Mouse (Mus musculus): ENCODE results near the gene Depdc1b.

The Depdc1b gene

DNA sequence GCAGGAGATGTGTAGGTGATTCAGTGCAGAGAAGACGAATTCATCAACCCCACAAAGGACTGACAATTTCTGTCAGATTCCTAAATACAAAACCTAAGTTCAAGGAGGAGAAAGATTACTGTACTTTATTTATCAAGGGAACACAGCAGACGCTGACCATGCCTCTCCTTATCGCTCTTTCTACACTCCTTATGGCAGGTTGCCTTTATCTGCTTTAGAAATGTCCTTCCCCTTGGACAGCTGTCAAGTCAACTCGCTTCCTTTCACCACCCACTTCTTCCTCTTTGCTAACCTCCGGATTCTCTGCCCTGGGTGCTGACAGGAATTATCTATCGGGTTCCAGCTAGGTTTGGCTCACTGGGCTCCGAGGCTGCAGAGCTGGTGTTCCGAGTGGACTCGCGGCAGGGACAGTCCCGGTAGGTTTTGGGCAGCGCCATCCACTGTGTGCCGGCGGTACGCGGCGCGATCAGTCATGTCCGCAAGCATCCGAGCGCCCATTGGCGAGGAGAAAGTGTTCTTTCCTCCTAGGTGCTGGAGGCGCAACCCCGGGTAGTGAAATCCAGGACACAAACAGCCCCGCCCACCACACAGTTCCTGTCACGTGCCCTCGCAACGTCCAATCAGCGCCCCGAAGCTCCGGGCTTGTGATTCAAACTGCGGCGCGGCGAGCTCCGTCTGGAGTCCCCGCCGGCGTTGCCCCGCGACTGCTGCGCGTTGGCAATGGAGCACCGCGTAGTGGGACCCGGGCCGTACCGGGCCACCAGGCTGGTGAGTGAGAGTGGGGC lies at the start of gene Depdc1b:
TSS of gene Depdc1b (plus strand) at position 631 of the 785 bp plus-strand sequence.
- peak; percentile 94 for DNase-seq

DNA sequence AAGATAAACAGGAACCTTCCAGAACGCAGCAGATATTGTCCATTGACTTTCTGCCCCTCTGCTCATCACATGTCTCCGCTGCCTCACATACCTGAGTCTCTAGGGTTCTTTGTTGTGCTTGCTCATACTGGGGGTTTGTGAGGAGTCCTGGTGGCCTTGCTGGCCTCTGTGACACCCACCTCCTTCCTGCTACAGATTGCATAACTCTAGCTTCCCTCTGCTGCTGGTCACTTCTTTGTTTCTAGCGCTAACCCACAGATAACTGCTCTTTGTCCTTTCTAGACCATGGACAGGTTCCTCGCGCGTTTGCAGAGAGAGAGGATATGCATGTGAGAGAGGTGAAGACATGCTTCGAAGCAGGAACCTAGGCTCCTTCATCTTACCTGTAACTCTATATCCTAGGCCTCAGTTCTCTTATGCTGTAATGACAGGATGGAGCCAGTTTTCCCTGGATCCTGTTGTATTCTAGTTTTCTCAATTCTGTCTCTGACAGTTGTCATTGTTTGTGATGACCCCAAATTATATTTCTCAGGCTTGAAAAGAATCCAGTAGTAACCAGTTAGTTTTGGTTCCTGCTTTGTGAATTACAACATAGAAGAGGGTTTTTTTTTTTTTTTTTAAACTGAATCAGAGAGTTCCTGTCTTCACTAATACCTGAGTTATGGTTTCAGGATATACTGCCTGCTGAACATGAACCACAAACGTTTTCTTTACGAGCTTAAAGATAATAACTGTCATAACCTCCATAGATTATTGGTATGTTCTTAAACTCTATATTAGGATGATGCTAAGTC lies 48.1 kb upstream of the Depdc1b start:
- DNase-seq: peak; percentile 37

DNA sequence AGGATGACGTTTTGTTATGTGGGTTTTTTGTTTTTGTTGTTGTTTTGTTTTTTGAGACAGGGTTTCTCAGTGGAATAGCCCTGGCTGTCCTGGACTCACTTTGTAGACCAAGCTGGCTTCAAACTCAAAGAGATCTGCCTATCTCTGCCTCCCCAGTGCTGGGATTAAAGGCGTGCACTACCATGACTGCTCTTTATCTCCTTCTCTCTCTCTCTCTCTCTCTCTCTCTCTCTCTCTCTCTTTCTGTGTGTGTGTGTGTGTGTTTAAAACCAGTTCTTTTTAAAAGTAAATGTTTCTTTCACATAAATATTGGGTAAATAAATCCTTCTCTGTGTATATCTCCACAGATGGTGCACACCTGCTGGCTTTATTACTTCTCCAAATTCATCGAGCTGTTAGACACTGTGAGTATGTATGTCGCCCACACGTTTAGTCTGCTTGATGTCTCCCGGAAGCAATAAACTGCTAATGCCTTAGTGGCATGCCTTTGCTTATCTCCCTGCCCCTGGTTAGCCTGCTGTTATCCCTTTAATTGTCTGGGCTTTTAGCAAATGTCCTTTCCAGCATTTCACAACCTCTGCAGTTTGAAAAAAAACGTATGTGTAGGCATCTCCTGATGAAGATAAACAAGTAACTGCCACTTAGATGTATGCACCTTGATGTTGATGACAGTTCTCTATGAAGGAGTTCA lies 44.5 kb upstream of the Depdc1b start:
- DNase-seq: no peak

DNA sequence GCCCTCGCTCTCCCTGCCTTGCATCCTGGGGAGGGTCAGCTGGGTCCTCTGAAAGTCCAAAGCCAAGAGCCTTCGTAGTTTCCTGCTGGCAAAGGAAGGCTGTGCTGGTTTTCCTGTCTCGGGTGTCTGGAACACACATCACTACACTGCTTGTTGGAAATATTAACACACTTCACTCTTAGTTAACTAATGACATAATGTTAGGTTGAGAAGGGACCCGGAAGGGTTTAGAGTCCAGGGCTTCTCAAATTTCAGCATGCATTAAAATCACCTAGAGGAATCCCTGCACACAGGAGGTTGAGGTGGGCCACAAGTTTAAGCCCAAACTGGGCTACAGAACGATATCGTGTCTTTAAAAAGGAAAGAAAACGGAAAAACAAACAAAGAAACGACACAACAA lies 43.8 kb upstream of the Depdc1b start:
- DNase-seq: no peak

DNA sequence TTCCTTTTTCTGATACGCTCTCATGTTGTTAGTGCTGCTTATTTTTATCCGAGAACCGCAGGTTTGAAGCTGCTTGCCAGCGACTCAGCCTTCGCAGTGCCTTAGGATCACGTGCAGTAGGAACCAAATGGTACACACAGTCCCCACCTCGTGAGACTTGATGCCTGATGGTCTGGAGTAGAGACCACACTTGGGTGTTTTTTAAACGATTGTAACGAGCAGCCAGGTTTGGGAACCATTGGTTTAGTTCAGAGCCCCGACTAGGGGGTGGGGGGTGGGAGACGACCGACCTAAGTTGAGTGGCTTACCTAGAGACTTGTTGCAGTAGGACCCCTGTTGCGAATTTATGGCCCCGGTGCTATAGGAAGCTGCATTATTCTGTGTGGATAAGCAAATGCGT lies 43.1 kb upstream of the Depdc1b start:
- DNase-seq: no peak

DNA sequence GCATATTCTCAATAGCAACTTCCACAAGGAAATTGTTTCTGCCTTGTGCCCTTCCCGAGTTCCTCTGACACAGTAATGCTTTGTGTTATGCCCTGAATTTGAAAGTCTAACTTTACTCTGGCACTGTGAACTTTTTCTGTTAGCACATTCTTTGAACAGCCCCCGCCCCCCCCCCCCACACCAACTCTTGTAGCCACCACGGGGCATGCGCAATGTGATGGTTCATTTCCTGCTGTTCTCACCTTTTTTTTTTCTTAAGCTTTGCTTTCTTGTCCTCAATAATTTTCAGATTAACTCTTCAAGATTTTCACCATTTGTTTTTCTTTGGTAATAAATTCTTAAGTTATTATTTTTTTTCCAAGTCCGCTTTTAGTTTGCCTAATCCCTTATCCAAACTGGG lies 42.7 kb upstream of the Depdc1b start:
- no peak for DNase-seq

DNA sequence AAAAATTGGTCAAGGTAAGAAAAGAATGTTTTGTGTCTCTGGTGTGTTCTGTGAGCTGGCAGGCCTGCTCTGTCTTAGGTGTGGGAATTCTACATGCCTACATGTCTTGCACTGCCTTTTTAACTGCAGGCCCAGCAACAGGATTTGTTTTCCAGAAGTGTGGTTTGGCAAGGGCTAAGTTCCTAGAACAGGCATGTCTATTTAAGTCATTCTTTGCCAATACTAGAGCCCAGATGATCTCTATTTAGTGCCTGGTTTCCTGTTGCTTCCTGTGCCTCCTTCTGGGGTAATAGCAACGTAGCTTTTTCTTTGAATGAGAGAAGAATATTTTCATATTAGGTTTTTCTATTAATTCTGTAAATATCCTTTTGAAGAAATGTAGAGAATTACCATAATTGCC lies 39.6 kb upstream of the Depdc1b start:
- no peak for DNase-seq

DNA sequence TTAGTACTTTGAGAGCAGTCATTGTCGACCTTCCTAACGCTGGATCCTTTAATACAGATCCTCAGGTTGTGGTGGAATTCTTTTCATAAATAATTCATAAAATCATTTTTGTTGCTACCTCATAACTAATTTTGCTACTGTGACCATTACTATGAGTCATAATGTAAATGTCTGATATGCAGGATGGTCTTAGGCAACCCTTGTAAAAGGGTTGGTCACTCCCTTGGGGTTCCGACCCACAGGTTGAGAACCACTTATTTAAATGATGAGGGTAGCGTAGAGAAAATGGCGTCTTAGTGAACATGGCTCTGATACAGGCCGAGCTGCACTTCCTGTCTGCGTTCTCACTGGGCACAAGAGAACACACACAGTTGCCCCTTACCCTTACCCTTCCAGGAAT lies 38.8 kb upstream of the Depdc1b start:
- DNase-seq: no peak

DNA sequence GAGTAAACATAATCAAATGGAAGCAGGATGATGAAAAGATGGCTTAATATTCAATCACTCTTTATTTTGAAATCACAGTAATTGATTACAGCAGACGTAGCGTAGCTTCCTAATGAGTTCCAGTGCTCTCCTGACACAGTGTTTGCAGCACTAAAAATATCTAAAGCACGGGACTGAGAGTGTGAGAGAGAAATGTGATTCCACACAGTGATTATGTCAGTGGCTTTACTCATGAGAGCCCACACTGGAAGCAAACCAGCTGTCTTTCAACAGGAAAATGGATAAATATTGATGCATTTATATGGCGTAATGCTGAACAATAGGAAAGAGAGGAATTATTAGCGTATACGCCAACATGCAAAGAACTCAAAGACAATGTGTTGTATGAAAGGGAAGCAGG lies 37.5 kb upstream of the Depdc1b start:
- no peak for DNase-seq

DNA sequence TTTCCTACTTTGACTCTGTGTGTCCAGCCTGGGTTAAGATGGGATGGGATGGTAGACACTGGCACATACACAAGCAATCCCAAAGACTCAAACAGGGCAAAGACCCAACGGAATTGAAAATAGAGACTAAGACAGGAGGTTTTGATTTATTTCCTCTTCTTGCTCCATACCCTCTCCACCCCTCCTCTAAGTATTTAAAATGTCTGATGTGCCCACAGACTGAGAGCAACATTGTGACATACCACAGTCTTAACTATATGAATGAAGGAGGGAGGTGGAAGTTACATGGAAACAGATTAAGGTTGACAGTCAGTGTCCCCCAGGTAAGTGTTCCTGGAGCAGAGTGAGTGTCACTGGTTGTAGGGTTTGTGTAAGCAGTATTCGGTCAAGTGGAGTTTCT lies 31.8 kb upstream of the Depdc1b start:
- no peak for DNase-seq

DNA sequence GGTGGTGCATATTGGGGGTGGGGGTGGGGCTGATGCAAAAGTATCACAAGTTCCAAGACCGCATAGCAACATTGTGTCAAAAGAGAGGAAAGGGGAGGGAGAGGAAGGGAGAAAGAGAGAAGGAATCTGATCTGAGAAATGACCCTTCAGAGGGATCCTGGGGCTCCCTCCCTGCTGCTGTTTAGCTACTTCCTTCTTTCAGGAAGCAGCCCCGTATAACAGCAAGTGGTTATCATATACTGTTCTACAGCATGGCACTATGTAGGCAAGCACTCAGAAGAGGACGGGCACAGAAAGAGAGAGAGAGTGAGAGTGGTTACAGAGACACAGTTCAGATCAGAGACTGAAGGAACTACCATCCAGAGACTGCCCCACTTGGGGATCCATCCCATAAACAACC lies 28.2 kb upstream of the Depdc1b start:
- DNase-seq: no peak

DNA sequence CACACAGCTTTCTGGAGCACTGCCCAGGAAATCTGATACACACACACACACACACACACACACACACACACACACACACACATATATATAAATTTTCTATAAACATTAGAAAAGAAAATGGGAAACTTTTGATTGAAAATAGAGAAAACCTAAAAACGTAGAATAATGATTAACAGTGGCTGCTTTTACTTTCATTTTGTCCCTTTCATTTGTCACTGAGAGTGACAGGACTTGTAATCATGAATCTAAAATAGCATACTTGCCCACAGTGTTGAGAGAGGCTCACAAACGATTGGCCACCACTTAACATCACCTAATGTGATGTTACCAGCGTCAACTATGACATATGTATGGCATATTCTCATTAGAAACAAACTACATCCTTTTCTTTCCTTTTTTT lies 26.7 kb upstream of the Depdc1b start:
- no peak for DNase-seq

DNA sequence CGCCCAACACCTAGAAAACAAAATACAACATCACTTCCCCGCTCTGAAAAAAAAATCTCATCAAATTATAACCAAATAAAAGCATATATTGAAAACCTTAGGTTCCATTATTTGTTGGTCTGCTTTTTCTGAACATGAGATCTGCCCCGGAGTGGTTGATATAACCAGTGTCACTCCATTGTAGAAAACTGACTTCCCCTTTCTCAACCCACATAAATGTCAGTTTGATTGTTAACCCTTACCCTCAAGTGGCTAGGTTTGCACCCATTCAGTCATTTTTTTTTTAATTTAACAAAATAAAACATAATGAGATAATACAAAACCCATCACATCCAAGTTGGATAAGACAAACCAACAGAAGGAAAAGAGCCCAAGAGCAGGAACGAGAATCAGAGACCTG lies 25.8 kb upstream of the Depdc1b start:
- DNase-seq: no peak

DNA sequence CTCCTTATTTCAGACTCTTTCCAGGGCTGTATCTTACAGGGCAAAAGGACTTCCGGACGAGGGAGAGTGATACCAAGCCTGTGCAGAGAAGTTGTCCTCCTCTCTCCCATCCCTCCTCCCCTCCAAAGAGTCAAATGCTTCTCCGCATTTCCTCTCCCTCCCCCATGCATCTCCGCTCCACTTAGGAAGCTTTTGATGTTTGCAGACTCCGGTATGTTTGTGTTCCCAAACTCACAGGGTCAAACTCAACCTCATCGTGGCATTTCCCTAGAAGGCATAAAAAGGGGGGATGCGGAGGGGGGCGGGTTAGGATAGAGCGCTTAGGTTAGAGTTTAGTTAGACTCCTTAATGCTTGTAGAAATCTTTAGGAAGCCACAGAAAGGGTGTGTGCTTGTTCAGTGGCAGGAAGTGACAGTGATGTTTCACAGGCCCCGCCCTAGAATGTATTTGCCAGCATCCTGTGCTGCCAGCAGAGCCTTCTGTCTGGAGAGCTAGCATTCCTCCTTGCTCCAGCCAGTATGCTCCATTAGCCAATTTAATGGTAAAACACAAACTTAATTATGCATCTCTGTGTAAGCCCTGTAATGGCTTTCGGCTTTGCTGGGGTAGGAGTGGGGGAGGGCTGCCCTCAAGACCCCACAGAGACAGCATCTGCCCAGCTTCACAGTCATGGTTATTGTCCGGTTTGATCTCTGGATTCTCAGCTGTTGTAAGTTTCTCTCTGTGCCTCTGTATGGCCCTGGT lies 18.6 kb upstream of the Depdc1b start:
- DNase-seq: peak; percentile 20

DNA sequence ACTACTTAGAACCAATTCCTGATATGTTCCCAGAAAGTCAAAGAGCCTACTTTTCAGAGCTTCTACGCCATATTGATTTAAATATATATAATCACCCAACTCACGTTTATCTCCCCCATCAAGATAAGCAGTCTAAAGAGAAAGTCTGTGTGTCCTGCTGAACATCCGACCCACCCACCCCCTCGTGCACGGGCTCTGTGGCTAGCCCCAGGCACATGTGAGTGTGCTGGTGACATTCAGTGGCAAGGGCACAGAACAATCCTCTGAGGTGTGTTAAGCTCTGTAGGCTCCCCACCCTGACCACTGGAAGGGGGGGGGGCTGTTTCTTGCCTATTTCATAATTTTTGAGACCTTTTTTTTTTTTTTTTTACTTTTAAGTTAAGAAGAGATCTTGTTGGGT lies 17.9 kb upstream of the Depdc1b start:
- DNase-seq: no peak

DNA sequence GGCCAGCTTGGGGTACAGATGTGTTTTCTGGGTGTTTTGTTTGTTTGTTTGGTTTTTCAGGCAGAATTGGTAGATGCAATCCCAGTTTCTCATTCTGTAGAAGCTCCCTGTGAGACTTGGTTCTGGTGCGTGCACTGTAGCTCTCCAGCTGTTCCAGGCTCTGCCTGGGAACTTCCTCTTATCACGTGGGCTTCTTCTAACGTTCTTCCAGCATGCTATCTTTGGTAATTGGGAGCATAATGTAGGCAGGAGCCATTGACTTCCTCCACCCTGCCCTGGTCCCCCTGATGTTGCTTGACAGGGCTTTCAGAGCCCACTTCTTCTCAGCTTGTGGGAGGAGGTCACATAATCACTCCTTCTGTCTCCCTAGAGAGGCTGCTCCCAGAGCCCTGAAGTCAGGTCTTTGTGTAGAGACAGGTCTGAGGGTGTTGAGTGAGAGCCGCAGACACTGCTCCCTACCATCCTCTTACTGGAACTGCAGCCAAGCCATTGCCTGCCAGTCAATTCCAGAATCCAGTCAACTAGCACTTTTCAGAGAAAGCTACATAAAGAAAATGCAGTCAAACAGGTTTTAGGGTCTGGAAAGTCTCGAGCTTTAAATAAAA lies 15.7 kb upstream of the Depdc1b start:
- peak; percentile 31 for DNase-seq

DNA sequence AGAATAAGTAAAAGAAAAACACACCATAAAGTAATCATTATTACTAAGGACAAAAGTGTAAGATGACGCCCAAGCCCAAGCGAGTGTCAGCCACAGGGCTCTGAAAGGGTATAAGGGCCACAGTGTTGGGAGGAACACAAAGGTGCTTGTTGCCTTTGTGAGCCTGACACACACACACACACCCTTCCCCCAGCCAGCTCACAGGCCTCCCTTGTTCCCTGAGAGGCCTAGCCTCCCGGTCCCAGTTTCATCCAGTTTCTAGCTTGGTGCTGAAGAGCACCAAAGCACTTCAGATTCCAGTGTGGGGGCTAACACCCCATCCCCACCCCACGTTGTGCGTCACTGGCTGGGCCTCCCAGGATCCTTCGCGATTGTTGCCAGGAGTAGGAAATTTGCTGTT lies 14.7 kb upstream of the Depdc1b start:
- DNase-seq: peak; percentile 86

DNA sequence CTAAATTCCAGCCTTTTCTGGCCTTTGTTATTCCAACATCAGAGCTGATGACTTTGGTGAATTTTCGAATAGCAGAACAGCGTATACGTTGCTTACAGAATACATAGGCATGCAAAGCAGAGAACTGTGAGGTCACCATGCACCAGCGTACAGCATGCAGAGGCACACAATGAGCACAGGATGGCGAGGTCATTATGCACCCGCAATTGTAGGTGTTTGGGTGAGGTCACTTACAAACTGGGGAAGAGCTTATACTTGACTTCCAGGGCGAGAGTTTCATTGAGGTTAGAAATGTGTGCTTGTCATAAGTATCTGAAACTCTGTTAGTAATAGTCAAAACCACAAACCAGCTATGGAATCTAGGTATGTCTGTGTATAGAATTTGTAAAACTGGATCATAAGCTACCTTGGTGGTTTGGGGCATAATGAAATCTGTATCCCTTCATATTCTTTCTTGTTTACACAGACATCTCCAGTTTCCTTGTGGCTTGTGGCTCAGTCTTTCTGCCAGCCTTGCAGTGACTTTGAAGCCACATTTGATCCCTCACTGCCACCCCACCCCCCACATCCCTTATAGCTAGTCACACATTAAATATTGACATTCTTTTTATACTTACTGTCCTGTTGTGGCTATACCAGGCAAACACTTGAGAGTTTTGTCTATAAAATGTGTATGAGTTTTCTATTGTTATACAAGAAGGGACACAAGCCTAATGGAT lies 13.0 kb upstream of the Depdc1b start:
- no peak for DNase-seq

DNA sequence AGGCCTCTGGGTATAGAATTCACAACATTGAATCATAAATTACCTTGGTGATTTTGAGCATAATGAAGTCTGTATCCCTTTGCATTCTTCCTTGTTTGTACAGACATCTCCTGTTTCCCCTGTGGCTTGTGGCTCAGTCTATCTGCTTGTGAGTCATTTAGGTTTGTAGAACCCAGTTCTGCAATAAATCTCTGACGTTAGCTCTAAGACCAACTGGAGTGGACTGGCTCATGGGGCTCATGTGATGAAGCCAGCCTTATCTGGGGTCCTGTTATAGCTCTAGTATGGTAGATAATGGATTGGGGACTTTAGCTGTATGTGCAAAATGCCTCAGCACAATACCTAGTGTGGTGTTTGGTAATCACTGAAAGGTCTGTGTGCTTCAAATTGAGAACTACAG lies 12.3 kb upstream of the Depdc1b start:
- no peak for DNase-seq

DNA sequence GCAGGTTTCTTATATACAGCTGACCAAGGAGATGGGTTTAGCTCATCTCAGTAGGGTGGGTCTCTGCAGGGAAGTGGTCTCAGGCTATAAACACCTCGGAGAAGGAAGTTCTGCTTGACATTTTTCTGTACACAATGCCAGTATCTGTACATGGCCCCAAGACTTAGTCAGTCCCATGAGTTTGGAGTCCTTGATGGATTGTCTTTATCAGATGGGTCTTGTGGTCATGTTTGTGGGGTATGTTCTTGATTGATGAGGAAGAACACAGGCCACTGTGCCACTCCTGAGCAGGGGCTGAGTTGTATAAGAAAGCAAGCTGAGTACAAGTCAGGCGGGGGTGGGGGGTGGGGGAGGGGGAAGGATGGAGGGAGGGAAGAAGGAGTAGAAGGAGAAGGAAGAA lies 11.5 kb upstream of the Depdc1b start:
- DNase-seq: no peak

DNA sequence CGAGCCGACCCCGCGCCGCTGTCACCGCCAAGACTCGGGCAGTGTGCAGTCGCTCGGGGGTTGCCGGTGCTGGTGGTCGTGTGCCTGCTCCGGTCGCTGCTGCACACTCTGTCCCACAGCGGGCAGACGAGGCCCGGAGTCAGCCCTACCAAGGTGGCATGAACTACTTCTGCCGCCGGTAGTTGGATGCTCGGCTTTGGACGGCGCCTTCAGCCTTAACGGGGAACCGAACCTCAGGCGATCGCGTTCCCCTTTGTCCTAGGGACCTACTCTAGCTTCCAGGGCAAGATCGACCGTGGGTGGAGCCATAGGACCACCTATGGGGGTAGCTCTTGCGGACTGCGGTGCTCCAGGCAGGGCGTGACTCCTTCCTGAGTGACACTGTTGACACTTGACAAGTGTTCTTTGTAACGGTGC lies 363 bp downstream of the Depdc1b start:
- DNase-seq: no peak

DNA sequence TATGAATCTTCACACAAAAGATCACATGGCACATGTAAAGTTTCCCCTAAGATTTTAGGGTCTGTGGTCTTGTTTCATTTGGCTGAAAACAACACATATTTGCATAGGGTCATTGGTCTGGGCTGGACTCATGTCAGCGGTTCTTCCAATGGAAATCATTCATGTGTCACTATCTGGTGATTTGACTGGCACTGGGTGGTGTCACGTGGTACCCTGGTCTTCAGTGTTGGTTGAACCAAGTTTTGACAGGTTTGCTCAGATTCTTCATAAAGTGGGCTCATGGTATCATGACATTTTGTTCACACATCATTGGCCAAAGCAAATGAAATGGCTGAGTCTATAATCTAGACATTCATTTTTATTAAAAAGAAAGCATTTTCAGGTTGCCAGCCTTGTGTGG lies 1.3 kb downstream of the Depdc1b start:
- no peak for DNase-seq

Measured in layer of hippocampus, adult 9-11 months (tissue).